26 mouse cellular contexts compared by ENCODE assay signal in genomic region chr11:68905665-68906460, GRCm38 (mm10). TPM values are rescaled to one million over a fixed set of nuclear protein-coding genes. Genes with fewer than 3 reads are reported as not detected.
A peak's percentile ranks its signal among the peaks of the same experiment; 100 is the strongest.
DNase-seq lines count a peak whose midpoint lies in the region; ATAC-seq and TF ChIP-seq lines count a peak whose summit lies in the region.
"Had no signal": no experiment of that assay in that cellular context is flagged by ENCODE, and none has a peak within 500 bp of the region (broad histone marks: within the 10 kb centered on the region; RNA-seq: fewer than 3 reads in every experiment).

No protein-coding gene starts in this region.

- H3K4me2 ChIP-seq in heart, embryonic 15.5 days, result no peak overlapping the region
- no peak overlapping the region for H3K4me2 ChIP-seq in liver, embryonic 15.5 days
- no peak overlapping the region for H3K4me2 ChIP-seq in liver, postnatal 0 days (ENCODE audit: low read depth, low read length)
- H3K4me2 ChIP-seq in myocyte (ENCODE audit: low read depth), result no peak overlapping the region
- H3K4me2 ChIP-seq: hindbrain, embryonic 13.5 days had no signal

- peaks cover 14% of the 10 kb centered on the region for H3K79me2 ChIP-seq in myocyte (ENCODE audit: control insufficient read depth, insufficient read depth)

- peak overlapping the region; percentile 38; the same call in 1 of the 2 replicates for H3K27ac ChIP-seq in heart, embryonic 15.5 days
- H3K27ac ChIP-seq in liver, embryonic 15.5 days (replicated peaks), result 0 out of 2 replicates have a peak overlapping the region, but pooled peaks have one; percentile 10
- H3K27ac ChIP-seq in liver, postnatal 0 days (ENCODE audit: low read depth), result no peak overlapping the region
- H3K27ac ChIP-seq: hindbrain, embryonic 13.5 days had no signal

- ATAC-seq in heart, embryonic 15.5 days (replicated peaks; ENCODE audit: insufficient number of reproducible peaks, insufficient read depth, low FRiP score, low read depth), result no peak
- ATAC-seq in liver, embryonic 15.5 days (ENCODE audit: insufficient read depth), result no peak
- ATAC-seq in liver, postnatal 0 days, result no peak
- ATAC-seq: forebrain, postnatal 0 days had no signal

- no peaks in the 10 kb centered on the region for H3K27me3 ChIP-seq in heart, embryonic 15.5 days
- no peaks in the 10 kb centered on the region for H3K27me3 ChIP-seq in liver, embryonic 15.5 days
- no peaks in the 10 kb centered on the region for H3K27me3 ChIP-seq in liver, postnatal 0 days (ENCODE audit: insufficient read depth, low read length)
- no peaks in the 10 kb centered on the region for H3K27me3 ChIP-seq in myocyte (ENCODE audit: control insufficient read depth, insufficient read depth, insufficient read length)
- H3K27me3 ChIP-seq: hindbrain, embryonic 13.5 days had no signal

- TF ChIP-seq EP300 in liver, postnatal 0 days (IDR thresholded peaks at IDR 0.05; ENCODE audit: low read depth), result no peak

- DNase-seq in heart, postnatal 36 days, result no peak
- no peak for DNase-seq in liver, postnatal 0 days
- DNase-seq in ZHBTc4 (ENCODE audit: low read depth, low spot score), result peak; percentile 46
- DNase-seq in natural killer cell, adult 2 months (ENCODE audit: low spot score in 2 of 2), result no peak
- no peak for DNase-seq in spleen, postnatal 10 days (ENCODE audit: low spot score in 2 of 2)
- DNase-seq: adrenal gland, adult 2 months; cerebellum, adult 11 months; forebrain, postnatal 0 days; heart, adult 11 months; kidney, adult 11 months; lung, adult 2 months; lung, postnatal 36 days; right cerebral cortex, postnatal 25 days; thymus, postnatal 4 days had no signal

- no peak for TF ChIP-seq POLR2A in myocyte (IDR thresholded peaks at IDR 0.05; ENCODE audit: insufficient read length, low read depth)

- no peak overlapping the region for H3K4me3 ChIP-seq in heart, embryonic 15.5 days
- H3K4me3 ChIP-seq in liver, embryonic 15.5 days (replicated peaks), result no peak overlapping the region
- no peak overlapping the region for H3K4me3 ChIP-seq in liver, postnatal 0 days (ENCODE audit: low read depth, low read length)
- H3K4me3 ChIP-seq in myocyte, result no peak overlapping the region
- H3K4me3 ChIP-seq: hindbrain, embryonic 13.5 days had no signal

- intact Hi-C loops in heart, postnatal 36 days (cut with DNase I), result loop anchor here (2.0 kb wide), 1 partner anchor 51 kb away; the partner anchor contains the start of gene Arhgef15

- H3K36me3 ChIP-seq in heart, embryonic 15.5 days, result peaks cover 38% of the 10 kb centered on the region
- H3K36me3 ChIP-seq in liver, embryonic 15.5 days (replicated peaks), result peaks cover 54% of the 10 kb centered on the region
- H3K36me3 ChIP-seq in liver, postnatal 0 days (replicated peaks; ENCODE audit: insufficient read depth, low read length), result peaks cover 45% of the 10 kb centered on the region
- H3K36me3 ChIP-seq in myocyte (ENCODE audit: control insufficient read depth, insufficient read depth), result peaks cover 10% of the 10 kb centered on the region

- no peak overlapping the region for H3K9ac ChIP-seq in heart, embryonic 15.5 days
- no peak overlapping the region for H3K9ac ChIP-seq in liver, embryonic 15.5 days
- no peak overlapping the region for H3K9ac ChIP-seq in liver, postnatal 0 days (replicated peaks)
- H3K9ac ChIP-seq: forebrain, postnatal 0 days; hindbrain, embryonic 13.5 days had no signal

- peaks cover 17% of the 10 kb centered on the region for H3K4me1 ChIP-seq in heart, embryonic 15.5 days (replicated peaks)
- H3K4me1 ChIP-seq in liver, embryonic 15.5 days (replicated peaks), result peaks cover 21% of the 10 kb centered on the region
- H3K4me1 ChIP-seq in liver, postnatal 0 days (ENCODE audit: insufficient read depth), result peaks cover 8% of the 10 kb centered on the region

- H3ac ChIP-seq in myocyte (ENCODE audit: control insufficient read depth, insufficient read length), result no peak overlapping the region

- 85% methylated on average over 9 of the region's 9 CpGs for WGBS in heart, embryonic 15.5 days
- WGBS in liver, embryonic 15.5 days (ENCODE audit: insufficient replicate concordance), result 75% methylated on average over 9 of the region's 9 CpGs
- 86% methylated on average over 9 of the region's 9 CpGs for WGBS in liver, postnatal 0 days (ENCODE audit: insufficient replicate concordance)

- no peak for TF ChIP-seq CTCF in liver, postnatal 0 days (IDR thresholded peaks at IDR 0.05; ENCODE audit: low read depth)

- H3K9me3 ChIP-seq in heart, embryonic 15.5 days (replicated peaks), result no peaks in the 10 kb centered on the region
- no peaks in the 10 kb centered on the region for H3K9me3 ChIP-seq in liver, embryonic 15.5 days (replicated peaks)
- no peaks in the 10 kb centered on the region for H3K9me3 ChIP-seq in liver, postnatal 0 days (ENCODE audit: low read length)
- H3K9me3 ChIP-seq: hindbrain, embryonic 13.5 days had no signal

TF ChIP-seq in myocyte, 11 proteins besides CTCF, POLR2A, EP300 and RAD21:
- TF ChIP-seq E2F4 (IDR thresholded peaks at IDR 0.05; ENCODE audit: insufficient read depth) (no peak), POLR2AphosphoS2 (IDR thresholded peaks at IDR 0.05; ENCODE audit: insufficient read length, low read depth) (peak; percentile 64)
TF ChIP-seq in myocyte: peak in this region for 1.

RNA-seq across cellular contexts. Expression of gene Rpl26, which starts 4.5 kb away (rescaled TPM):
- 507 and 557 TPM in 2 replicates for polyA plus RNA-seq in heart, embryonic 15.5 days (2015; fragmentation: Nextera tagmentation; extraction: Ambion mirVana)
- 100 to 1,000 TPM; 655 to 678 TPM for total RNA-seq in heart, postnatal 36 days (2021)
- polyA plus RNA-seq in liver, embryonic 15.5 days (2015; fragmentation: Nextera tagmentation; extraction: Ambion mirVana), result 434 and 517 TPM in 2 replicates
- polyA plus RNA-seq in liver, postnatal 0 days (2015; fragmentation: Nextera tagmentation; extraction: Ambion mirVana), result 531 and 540 TPM in 2 replicates
- 695 TPM for polyA plus RNA-seq in myocyte (2012; fragmentation: generic; extraction: Trizol)

RNA-seq across cellular contexts. Expression of gene Rnf222, which starts 17.5 kb away (rescaled TPM):
- 0.05 and 0.19 TPM in 2 replicates for polyA plus RNA-seq in heart, embryonic 15.5 days (2015; fragmentation: Nextera tagmentation; extraction: Ambion mirVana)
- not detected for total RNA-seq in heart, postnatal 36 days (2021)
- polyA plus RNA-seq in liver, embryonic 15.5 days (2015; fragmentation: Nextera tagmentation; extraction: Ambion mirVana), result 0.13 TPM in 2 replicates
- polyA plus RNA-seq in liver, postnatal 0 days (2015; fragmentation: Nextera tagmentation; extraction: Ambion mirVana), result 0.02 and 0.07 TPM in 2 replicates
- polyA plus RNA-seq in myocyte (2012; fragmentation: generic; extraction: Trizol), result not detected
- total RNA-seq: gastrocnemius, adult 18-20 months; layer of hippocampus, postnatal 25 days; left cerebral cortex, postnatal 36 days; monocyte, adult 5-6 weeks had no signal
- polyA plus RNA-seq: C2C12; forebrain, postnatal 0 days; large intestine, adult 2 months; neural tube, embryonic 14.5 days had no signal

RNA-seq across cellular contexts. Expression of gene Odf4, which starts 21.0 kb away (rescaled TPM):
- polyA plus RNA-seq in heart, embryonic 15.5 days (2015; fragmentation: Nextera tagmentation; extraction: Ambion mirVana), result not detected in 2 replicates
- total RNA-seq in heart, postnatal 36 days (2021), result not detected
- polyA plus RNA-seq in liver, embryonic 15.5 days (2015; fragmentation: Nextera tagmentation; extraction: Ambion mirVana), result not detected in 2 replicates
- not detected in 2 replicates for polyA plus RNA-seq in liver, postnatal 0 days (2015; fragmentation: Nextera tagmentation; extraction: Ambion mirVana)
- polyA plus RNA-seq in myocyte (2012; fragmentation: generic; extraction: Trizol), result not detected
- total RNA-seq: adrenal gland, adult 2 months; gastrocnemius, adult 18-20 months; layer of hippocampus, postnatal 25 days; monocyte, adult 5-6 weeks had no signal
- polyA plus RNA-seq: adrenal gland, adult 2 months; C2C12; heart, embryonic 16.5 days; large intestine, adult 2 months had no signal

RNA-seq across cellular contexts. Expression of gene Ndel1, which starts 34.2 kb away (rescaled TPM):
- 65.5 and 69.3 TPM in 2 replicates for polyA plus RNA-seq in heart, embryonic 15.5 days (2015; fragmentation: Nextera tagmentation; extraction: Ambion mirVana)
- total RNA-seq in heart, postnatal 36 days (2021), result 10 to 100 TPM; 60.9 to 71.3 TPM
- polyA plus RNA-seq in liver, embryonic 15.5 days (2015; fragmentation: Nextera tagmentation; extraction: Ambion mirVana), result 37.6 and 41.7 TPM in 2 replicates
- polyA plus RNA-seq in liver, postnatal 0 days (2015; fragmentation: Nextera tagmentation; extraction: Ambion mirVana), result 32.8 and 33.8 TPM in 2 replicates
- polyA plus RNA-seq in myocyte (2012; fragmentation: generic; extraction: Trizol), result 36.7 TPM

RNA-seq across cellular contexts. Expression of gene Arhgef15, which starts 51.4 kb away (rescaled TPM):
- 10.8 and 12.7 TPM in 2 replicates for polyA plus RNA-seq in heart, embryonic 15.5 days (2015; fragmentation: Nextera tagmentation; extraction: Ambion mirVana)
- 10 to 100 TPM; 25.6 to 32.5 TPM for total RNA-seq in heart, postnatal 36 days (2021)
- polyA plus RNA-seq in liver, embryonic 15.5 days (2015; fragmentation: Nextera tagmentation; extraction: Ambion mirVana), result 1.4 and 1.8 TPM in 2 replicates
- polyA plus RNA-seq in liver, postnatal 0 days (2015; fragmentation: Nextera tagmentation; extraction: Ambion mirVana), result 1.8 TPM in 2 replicates
- 0.49 TPM for polyA plus RNA-seq in myocyte (2012; fragmentation: generic; extraction: Trizol)
- total RNA-seq: monocyte, adult 5-6 weeks had no signal
